Mouse (Mus musculus): ENCODE results near the gene Ebf1. TPM values are rescaled to one million over a fixed set of nuclear protein-coding genes. Genes with fewer than 3 reads are reported as not detected.

The Ebf1 gene
- polyA plus RNA-seq, 1 experiment from 2014 or later = 11.6 TPM

DNA sequence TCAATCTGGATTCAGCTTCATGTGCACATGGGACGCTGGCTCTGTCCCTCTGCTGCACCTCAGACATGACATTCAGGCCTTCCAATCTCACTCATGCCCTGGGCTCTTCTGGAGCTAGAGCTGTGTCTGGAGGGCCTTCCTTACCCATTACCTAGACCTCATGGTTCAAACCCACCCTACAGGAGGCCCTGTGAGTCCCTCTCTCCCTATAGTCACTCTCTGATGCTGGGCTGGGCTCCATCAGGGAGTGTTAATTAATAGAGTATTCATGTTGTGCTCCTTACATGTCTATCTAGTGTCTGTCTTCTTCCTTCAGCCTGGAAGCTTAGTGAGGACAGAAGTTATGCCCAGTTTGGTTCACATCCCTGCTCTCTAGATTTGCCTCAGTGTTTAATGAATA, 88.7 kb downstream of the Ebf1 start:
- Histone ChIP-seq H3K27ac (ENCODE audit: low read depth) (no peak overlapping the region), H3K4me1 (ENCODE audit: insufficient read depth) (peaks cover 17% of the 10 kb centered on the region; the same call in 1 of the 2 replicates), H3K27me3 (ENCODE audit: insufficient read depth, low read length) (no peaks in the 10 kb centered on the region), H3K4me3 (ENCODE audit: low read depth, low read length) (no peak overlapping the region), H3K9ac (no peak overlapping the region), H3K9me3 (ENCODE audit: low read depth, low read length) (no peaks in the 10 kb centered on the region), H3K4me2 (no peak overlapping the region), H3K36me3 (ENCODE audit: insufficient read depth) (no peaks in the 10 kb centered on the region)
- no peak for DNase-seq
- WGBS = 83% methylated on average over 1 of the region's 1 CpGs
- no peak for TF ChIP-seq CTCF (IDR thresholded peaks at IDR 0.05; ENCODE audit: low read depth)
- no peak for ATAC-seq (ENCODE audit: insufficient read depth)

DNA sequence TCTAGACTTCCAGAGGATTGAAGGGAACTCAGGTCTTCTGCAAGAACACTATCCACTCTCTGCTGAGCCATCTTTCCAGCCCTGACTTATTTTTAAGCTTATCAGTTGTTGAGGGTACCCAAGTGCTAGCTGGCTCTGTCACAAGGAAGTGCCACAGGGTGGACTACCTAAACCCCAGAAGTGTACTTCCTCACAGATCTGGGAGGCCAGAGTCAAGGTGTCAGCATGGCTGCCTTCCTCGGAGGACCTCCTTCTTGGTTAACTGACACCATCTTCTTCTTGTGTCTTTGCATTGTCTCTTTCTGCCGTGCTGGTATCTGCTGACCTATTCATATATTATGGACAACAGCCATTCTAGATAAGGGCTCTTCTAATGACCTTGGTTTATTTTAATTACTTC, 89.3 kb downstream of the Ebf1 start:
- WGBS = 46% methylated on average over 2 of the region's 2 CpGs
- no peak for DNase-seq
- Histone ChIP-seq H3K4me2 (no peak overlapping the region), H3K36me3 (ENCODE audit: insufficient read depth) (no peaks in the 10 kb centered on the region), H3K9ac (no peak overlapping the region), H3K27ac (ENCODE audit: low read depth) (no peak overlapping the region), H3K27me3 (ENCODE audit: insufficient read depth, low read length) (no peaks in the 10 kb centered on the region), H3K9me3 (ENCODE audit: low read depth, low read length) (no peaks in the 10 kb centered on the region), H3K4me1 (ENCODE audit: insufficient read depth) (peaks cover 14% of the 10 kb centered on the region; the same call in 1 of the 2 replicates), H3K4me3 (ENCODE audit: low read depth, low read length) (no peak overlapping the region)
- TF ChIP-seq CTCF (IDR thresholded peaks at IDR 0.05; ENCODE audit: low read depth) = no peak
- no peak for ATAC-seq (ENCODE audit: insufficient read depth)

DNA sequence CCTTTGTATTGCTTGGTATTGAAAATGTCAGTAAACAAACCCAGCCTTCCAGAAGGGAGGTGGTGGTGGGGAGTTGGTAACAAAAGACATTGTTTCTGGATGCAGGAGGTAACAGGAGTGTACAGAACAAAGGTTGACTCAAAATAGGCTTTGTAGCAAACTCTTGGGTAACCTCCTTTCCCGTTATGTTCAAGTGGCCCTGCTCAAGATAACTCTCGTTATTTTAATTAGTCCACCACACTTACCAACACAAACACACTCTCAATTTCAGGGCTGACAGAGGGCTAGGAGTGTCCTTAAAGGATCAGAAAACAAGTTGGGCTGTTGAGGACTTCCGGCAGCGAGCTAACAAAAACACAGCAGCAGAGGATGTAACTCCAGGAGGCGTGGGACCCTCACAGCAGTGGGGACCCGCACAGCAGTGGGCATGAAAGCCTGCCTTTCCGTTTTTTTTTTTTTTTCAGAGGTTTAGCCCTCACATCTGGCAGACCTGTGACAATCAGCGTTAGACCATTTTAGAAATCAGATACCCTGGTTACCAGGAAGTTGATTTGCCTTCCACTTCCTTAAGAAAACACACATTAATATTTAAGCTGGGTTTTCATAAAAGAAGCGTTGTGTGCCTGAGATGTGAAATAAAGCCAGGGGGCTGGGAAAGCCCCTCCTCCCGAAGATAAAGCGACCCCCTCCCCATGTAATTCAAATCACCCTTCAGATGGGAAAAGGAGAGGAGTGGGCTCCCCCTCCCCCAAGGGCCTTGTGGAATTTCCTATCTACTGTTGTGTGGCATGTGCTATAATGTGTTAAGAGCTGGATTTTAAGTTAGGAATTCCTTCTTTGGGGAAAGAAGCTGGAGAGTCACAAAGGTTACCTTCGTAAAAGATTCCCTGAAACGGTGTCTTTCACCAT, 90.5 kb downstream of the Ebf1 start:
- Histone ChIP-seq H3K36me3 (ENCODE audit: insufficient read depth) (no peaks in the 10 kb centered on the region), H3K4me2 (peak overlapping the region; percentile 19; the same call in 1 of the 2 replicates), H3K4me3 (ENCODE audit: low read depth, low read length) (no peak overlapping the region), H3K9me3 (ENCODE audit: low read depth, low read length) (no peaks in the 10 kb centered on the region), H3K4me1 (ENCODE audit: insufficient read depth) (peaks cover 9% of the 10 kb centered on the region; the same call in 1 of the 2 replicates), H3K27ac (ENCODE audit: low read depth) (no peak overlapping the region; the same call in 1 of the 2 replicates), H3K27me3 (ENCODE audit: insufficient read depth, low read length) (no peaks in the 10 kb centered on the region), H3K9ac (no peak overlapping the region)
- no peak for ATAC-seq (ENCODE audit: insufficient read depth)
- 12% methylated on average over 13 of the region's 13 CpGs for WGBS
- peak; percentile 43 for DNase-seq
- TF ChIP-seq CTCF (IDR thresholded peaks at IDR 0.05; ENCODE audit: low read depth) = no peak

DNA sequence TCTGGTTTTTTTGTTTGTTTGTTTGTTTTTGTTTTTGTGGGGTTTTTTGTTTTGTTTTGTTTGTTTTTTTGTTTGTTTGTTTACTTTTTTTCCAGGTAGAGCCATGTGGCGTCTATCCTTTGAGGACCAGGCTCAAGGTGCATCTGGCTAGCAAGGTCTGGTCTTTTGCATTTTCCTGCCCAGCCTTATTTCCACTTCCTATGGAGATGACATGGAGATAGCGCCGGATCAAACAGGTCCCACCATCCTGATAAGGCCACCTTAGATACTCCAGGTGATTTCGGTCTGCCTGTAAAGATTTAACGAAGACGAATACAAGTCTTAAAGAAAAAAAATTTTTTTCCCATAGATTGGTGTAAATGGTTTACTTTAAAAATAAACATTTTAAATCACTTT, 91.2 kb downstream of the Ebf1 start:
- ATAC-seq (ENCODE audit: insufficient read depth) = no peak
- TF ChIP-seq CTCF (IDR thresholded peaks at IDR 0.05; ENCODE audit: low read depth) = no peak
- no peaks in the 10 kb centered on the region for H3K27me3 ChIP-seq (ENCODE audit: insufficient read depth, low read length)
- no peaks in the 10 kb centered on the region for H3K9me3 ChIP-seq (ENCODE audit: low read depth, low read length)
- H3K36me3 ChIP-seq (ENCODE audit: insufficient read depth) = no peaks in the 10 kb centered on the region
- H3K27ac ChIP-seq (ENCODE audit: low read depth) = no peak overlapping the region
- no peak overlapping the region for H3K9ac ChIP-seq
- no peak overlapping the region for H3K4me3 ChIP-seq (ENCODE audit: low read depth, low read length)
- WGBS = 56% methylated on average over 6 of the region's 6 CpGs
- peaks cover 9% of the 10 kb centered on the region; the same call in 1 of the 2 replicates for H3K4me1 ChIP-seq (ENCODE audit: insufficient read depth)
- no peak for DNase-seq
- no peak overlapping the region for H3K4me2 ChIP-seq

DNA sequence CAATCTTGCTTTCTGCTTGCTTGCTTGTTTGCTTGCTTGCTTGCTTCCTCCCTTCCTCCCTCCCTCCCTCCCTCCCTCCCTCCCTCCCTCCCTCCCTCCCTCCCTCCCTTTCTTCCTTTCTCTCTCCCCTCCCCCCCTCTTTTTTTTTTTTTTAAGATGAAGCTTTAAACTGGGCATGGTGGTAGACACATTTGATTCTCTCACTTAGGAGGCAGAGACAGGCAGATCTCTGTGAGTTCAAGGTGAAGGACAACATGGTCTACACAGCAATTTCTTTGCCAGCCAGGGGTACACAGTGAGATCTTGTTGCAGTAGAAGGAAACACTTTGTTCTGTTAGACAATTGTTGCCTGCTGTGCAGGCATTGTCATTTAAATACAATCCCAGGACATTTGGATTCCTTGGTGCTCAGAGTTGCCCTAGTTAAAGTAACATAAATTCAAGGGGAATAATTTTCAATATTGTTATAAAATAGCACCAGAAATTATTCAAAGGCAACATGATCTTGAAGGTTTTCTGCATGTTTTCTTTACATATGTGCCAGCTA, 92.0 kb downstream of the Ebf1 start:
- H3K4me3 ChIP-seq (ENCODE audit: low read depth, low read length) = no peak overlapping the region
- H3K4me2 ChIP-seq = no peak overlapping the region
- H3K4me1 ChIP-seq (ENCODE audit: insufficient read depth) = peaks cover 9% of the 10 kb centered on the region; the same call in 1 of the 2 replicates
- H3K36me3 ChIP-seq (ENCODE audit: insufficient read depth) = no peaks in the 10 kb centered on the region
- TF ChIP-seq CTCF (IDR thresholded peaks at IDR 0.05; ENCODE audit: low read depth) = no peak
- no peak overlapping the region for H3K9ac ChIP-seq
- no peaks in the 10 kb centered on the region for H3K9me3 ChIP-seq (ENCODE audit: low read depth, low read length)
- ATAC-seq (ENCODE audit: insufficient read depth) (no peak), DNase-seq (no peak)
- no peak overlapping the region for H3K27ac ChIP-seq (ENCODE audit: low read depth)
- H3K27me3 ChIP-seq (ENCODE audit: insufficient read depth, low read length) = no peaks in the 10 kb centered on the region

DNA sequence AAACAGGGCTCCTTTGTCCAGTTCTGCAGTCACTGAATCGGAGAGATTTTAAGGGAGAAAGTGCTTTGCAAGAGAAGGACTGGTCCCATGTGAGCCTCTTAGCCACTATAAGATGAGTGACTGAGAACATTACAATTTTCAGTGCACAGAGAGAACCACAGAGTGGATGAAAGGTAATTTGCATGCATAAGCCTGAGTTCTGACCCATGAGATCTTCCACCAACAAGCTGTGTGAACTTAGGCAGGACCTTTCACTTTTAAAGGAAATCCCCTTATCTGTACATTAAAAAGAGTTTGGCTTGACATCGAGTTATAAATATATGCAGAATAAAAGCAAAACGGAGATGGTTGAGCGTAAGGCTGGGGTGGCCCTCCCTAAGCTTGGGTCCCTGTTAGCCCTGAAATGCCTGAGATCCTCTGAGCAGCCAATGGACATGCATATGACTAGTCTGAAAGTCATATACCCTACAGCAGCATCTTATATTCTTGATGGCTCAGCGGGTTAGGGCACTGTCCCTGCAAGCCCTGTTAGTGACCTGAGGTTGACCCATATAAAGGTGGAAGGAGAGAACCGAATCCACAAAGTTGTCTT, 92.8 kb downstream of the Ebf1 start:
- Histone ChIP-seq H3K9me3 (ENCODE audit: low read depth, low read length) (no peaks in the 10 kb centered on the region), H3K9ac (no peak overlapping the region), H3K27ac (ENCODE audit: low read depth) (no peak overlapping the region), H3K4me2 (no peak overlapping the region), H3K4me3 (ENCODE audit: low read depth, low read length) (no peak overlapping the region), H3K27me3 (ENCODE audit: insufficient read depth, low read length) (no peaks in the 10 kb centered on the region), H3K4me1 (ENCODE audit: insufficient read depth) (peaks cover 9% of the 10 kb centered on the region; the same call in 1 of the 2 replicates), H3K36me3 (ENCODE audit: insufficient read depth) (no peaks in the 10 kb centered on the region)
- DNase-seq (no peak), ATAC-seq (ENCODE audit: insufficient read depth) (no peak)
- no peak for TF ChIP-seq CTCF (IDR thresholded peaks at IDR 0.05; ENCODE audit: low read depth)
- 59% methylated on average over 6 of the region's 6 CpGs for WGBS

DNA sequence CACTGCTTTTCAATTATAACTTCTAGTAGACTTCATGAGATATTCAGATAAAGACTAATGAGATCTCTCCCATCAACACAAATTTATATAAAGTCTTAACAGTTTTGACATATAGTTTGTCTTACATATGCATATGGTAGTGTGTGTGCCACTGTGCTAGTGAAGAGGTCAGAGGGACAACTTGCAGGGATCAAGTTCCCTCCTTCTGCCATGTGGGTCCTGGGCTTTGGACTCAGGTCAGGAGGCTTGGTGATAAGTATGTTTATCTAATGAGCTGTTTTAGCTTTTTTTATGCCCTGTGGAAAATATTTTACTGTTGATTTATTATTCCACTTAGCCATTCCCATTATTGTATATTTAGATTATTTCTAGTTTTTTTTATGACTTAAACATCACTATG, 93.7 kb downstream of the Ebf1 start:
- no peak for TF ChIP-seq CTCF (IDR thresholded peaks at IDR 0.05; ENCODE audit: low read depth)
- H3K4me3 ChIP-seq (ENCODE audit: low read depth, low read length) = no peak overlapping the region
- no peaks in the 10 kb centered on the region for H3K9me3 ChIP-seq (ENCODE audit: low read depth, low read length)
- H3K4me2 ChIP-seq = no peak overlapping the region
- DNase-seq (no peak), ATAC-seq (ENCODE audit: insufficient read depth) (peak; percentile 59; the same call in 1 of the 2 replicates)
- H3K27ac ChIP-seq (ENCODE audit: low read depth) = no peak overlapping the region
- H3K36me3 ChIP-seq (ENCODE audit: insufficient read depth) = no peaks in the 10 kb centered on the region
- H3K27me3 ChIP-seq (ENCODE audit: insufficient read depth, low read length) = no peaks in the 10 kb centered on the region
- no peak overlapping the region for H3K9ac ChIP-seq
- peaks cover 9% of the 10 kb centered on the region; the same call in 1 of the 2 replicates for H3K4me1 ChIP-seq (ENCODE audit: insufficient read depth)
